ENCODE assay signal across 10 mouse cellular contexts in genomic region chr12:113103846-113104451, GRCm38 (mm10). TPM values are rescaled to one million over a fixed set of nuclear protein-coding genes. Genes with fewer than 3 reads are reported as not detected.
DNase-seq lines count a peak whose midpoint lies in the region; ATAC-seq and TF ChIP-seq lines count a peak whose summit lies in the region.
"Had no signal": no experiment of that assay in that cellular context is flagged by ENCODE, and none has a peak within 500 bp of the region (broad histone marks: within the 10 kb centered on the region; RNA-seq: fewer than 3 reads in every experiment).

No protein-coding gene starts in this region.

- WGBS in forebrain, postnatal 0 days, result 87% methylated on average over 8 of the region's 8 CpGs
- WGBS in forebrain, embryonic 10.5 days, result 87% methylated on average over 8 of the region's 8 CpGs
- 73% methylated on average over 8 of the region's 8 CpGs for WGBS in intestine, postnatal 0 days

- peak; percentile 35 for TF ChIP-seq CTCF in forebrain, postnatal 0 days (IDR thresholded peaks at IDR 0.05; ENCODE audit: low read depth)
- TF ChIP-seq CTCF in intestine, postnatal 0 days (IDR thresholded peaks at IDR 0.05; ENCODE audit: low read depth), result peak; percentile 63

- H3K4me3 ChIP-seq in forebrain, postnatal 0 days (ENCODE audit: low read depth, low read length), result no peak overlapping the region
- no peak overlapping the region for H3K4me3 ChIP-seq in forebrain, embryonic 10.5 days
- H3K4me3 ChIP-seq in intestine, postnatal 0 days (ENCODE audit: low read depth, low read length), result no peak overlapping the region
- H3K4me3 ChIP-seq: forebrain, embryonic 13.5 days; limb, embryonic 12.5 days had no signal

- no peaks in the 10 kb centered on the region for H3K9me3 ChIP-seq in forebrain, postnatal 0 days (ENCODE audit: low read length)
- H3K9me3 ChIP-seq in forebrain, embryonic 10.5 days, result peaks cover 6% of the 10 kb centered on the region
- no peaks in the 10 kb centered on the region for H3K9me3 ChIP-seq in intestine, postnatal 0 days (ENCODE audit: control insufficient read depth)
- H3K9me3 ChIP-seq: limb, embryonic 12.5 days had no signal

- H3K9ac ChIP-seq in forebrain, postnatal 0 days, result no peak overlapping the region
- H3K9ac ChIP-seq in intestine, postnatal 0 days (ENCODE audit: low read depth, low read length), result no peak overlapping the region
- H3K9ac ChIP-seq: forebrain, embryonic 13.5 days; limb, embryonic 12.5 days had no signal

- peaks cover 8% of the 10 kb centered on the region; the same call in 1 of the 2 replicates for H3K4me1 ChIP-seq in forebrain, postnatal 0 days (ENCODE audit: insufficient read depth)
- H3K4me1 ChIP-seq in forebrain, embryonic 10.5 days, result peaks cover 46% of the 10 kb centered on the region
- H3K4me1 ChIP-seq in intestine, postnatal 0 days (replicated peaks; ENCODE audit: control insufficient read depth, insufficient read depth, low read length), result no peaks in the 10 kb centered on the region

- H3K4me2 ChIP-seq in forebrain, postnatal 0 days (ENCODE audit: low read depth), result no peak overlapping the region
- H3K4me2 ChIP-seq in intestine, postnatal 0 days (replicated peaks; ENCODE audit: low read depth), result no peak overlapping the region
- H3K4me2 ChIP-seq: forebrain, embryonic 13.5 days; limb, embryonic 12.5 days had no signal

- no peaks in the 10 kb centered on the region for H3K27me3 ChIP-seq in forebrain, postnatal 0 days (ENCODE audit: insufficient read depth, low read length)
- no peaks in the 10 kb centered on the region for H3K27me3 ChIP-seq in forebrain, embryonic 10.5 days (ENCODE audit: poor library complexity, severe bottlenecking)
- H3K27me3 ChIP-seq in intestine, postnatal 0 days (replicated peaks; ENCODE audit: control insufficient read depth, insufficient read depth, low read length), result no peaks in the 10 kb centered on the region
- H3K27me3 ChIP-seq: forebrain, embryonic 13.5 days; limb, embryonic 12.5 days had no signal

- no peaks in the 10 kb centered on the region for H3K36me3 ChIP-seq in forebrain, postnatal 0 days (ENCODE audit: insufficient read depth)
- H3K36me3 ChIP-seq in forebrain, embryonic 10.5 days (replicated peaks), result peaks cover 84% of the 10 kb centered on the region
- no peaks in the 10 kb centered on the region; the same call in 1 of the 2 replicates for H3K36me3 ChIP-seq in intestine, postnatal 0 days (ENCODE audit: control insufficient read depth, insufficient read depth)

- no peak overlapping the region for H3K27ac ChIP-seq in forebrain, postnatal 0 days (ENCODE audit: low read depth, low read length)
- H3K27ac ChIP-seq in forebrain, embryonic 10.5 days, result no peak overlapping the region
- no peak overlapping the region for H3K27ac ChIP-seq in intestine, postnatal 0 days (ENCODE audit: low read depth, low read length)
- H3K27ac ChIP-seq: forebrain, embryonic 13.5 days; limb, embryonic 12.5 days had no signal

- no peak for ATAC-seq in forebrain, postnatal 0 days
- no peak for ATAC-seq in intestine, postnatal 0 days
- ATAC-seq: forebrain, embryonic 13.5 days had no signal

- no peak for DNase-seq in forebrain, postnatal 0 days
- DNase-seq in forebrain, embryonic 10.5 days (ENCODE audit: extremely low spot score, low spot score), result no peak
- peak; percentile 43 for DNase-seq in thymus, postnatal 14 days
- no peak for DNase-seq in thymus, postnatal 10 days (ENCODE audit: low spot score in 2 of 2)
- DNase-seq in MN1 (ENCODE audit: low spot score), result no peak
- no peak for DNase-seq in right cerebral cortex, adult 18-20 months
- no peak for DNase-seq in frontal cortex, postnatal 10 days (ENCODE audit: low spot score in 2 of 2)

RNA-seq across cellular contexts. Expression of gene Mta1, which starts 5.9 kb away (rescaled TPM):
- total RNA-seq in forebrain, postnatal 0 days (2014; rRNA removed), result 49.2 and 59.3 TPM in 2 replicates
- polyA plus RNA-seq in forebrain, postnatal 0 days (2015; fragmentation: Nextera tagmentation; extraction: Ambion mirVana), result 13.6 and 13.8 TPM in 2 replicates
- 21.2 and 22.7 TPM in 2 replicates for polyA plus RNA-seq in forebrain, embryonic 10.5 days (2016; fragmentation: Nextera tagmentation; extraction: Ambion mirVana)
- 4.9 and 5.6 TPM in 2 replicates for polyA plus RNA-seq in intestine, postnatal 0 days (2015; fragmentation: Nextera tagmentation; extraction: Ambion mirVana)

RNA-seq across cellular contexts. Expression of gene Tex22, which starts 29.6 kb away (rescaled TPM):
- 0.54 and 1.7 TPM in 2 replicates for total RNA-seq in forebrain, postnatal 0 days (2014; rRNA removed)
- polyA plus RNA-seq in forebrain, postnatal 0 days (2015; fragmentation: Nextera tagmentation; extraction: Ambion mirVana), result not detected in 2 replicates
- polyA plus RNA-seq in forebrain, embryonic 10.5 days (2016; fragmentation: Nextera tagmentation; extraction: Ambion mirVana), result not detected in 2 replicates
- polyA plus RNA-seq in intestine, postnatal 0 days (2015; fragmentation: Nextera tagmentation; extraction: Ambion mirVana), result not detected in 2 replicates
- polyA plus RNA-seq: forebrain, embryonic 13.5 days; limb, embryonic 12.5 days had no signal

RNA-seq across cellular contexts. Expression of gene Crip2, which starts 36.1 kb away (rescaled TPM):
- 191 and 198 TPM in 2 replicates for total RNA-seq in forebrain, postnatal 0 days (2014; rRNA removed)
- 533 and 584 TPM in 2 replicates for polyA plus RNA-seq in forebrain, postnatal 0 days (2015; fragmentation: Nextera tagmentation; extraction: Ambion mirVana)
- polyA plus RNA-seq in forebrain, embryonic 10.5 days (2016; fragmentation: Nextera tagmentation; extraction: Ambion mirVana), result 172 and 182 TPM in 2 replicates
- polyA plus RNA-seq in intestine, postnatal 0 days (2015; fragmentation: Nextera tagmentation; extraction: Ambion mirVana), result 90.4 and 96.8 TPM in 2 replicates

RNA-seq across cellular contexts. Expression of gene Crip1, which starts 42.2 kb away (rescaled TPM):
- 8.3 and 16.1 TPM in 2 replicates for total RNA-seq in forebrain, postnatal 0 days (2014; rRNA removed)
- polyA plus RNA-seq in forebrain, postnatal 0 days (2015; fragmentation: Nextera tagmentation; extraction: Ambion mirVana), result 28.9 and 47.1 TPM in 2 replicates
- polyA plus RNA-seq in forebrain, embryonic 10.5 days (2016; fragmentation: Nextera tagmentation; extraction: Ambion mirVana), result 59.2 and 59.5 TPM in 2 replicates
- 1,918 and 1,992 TPM in 2 replicates for polyA plus RNA-seq in intestine, postnatal 0 days (2015; fragmentation: Nextera tagmentation; extraction: Ambion mirVana)

RNA-seq across cellular contexts. Expression of gene Tedc1, which starts 52.3 kb away (rescaled TPM):
- total RNA-seq in forebrain, postnatal 0 days (2014; rRNA removed), result 7.8 and 8.6 TPM in 2 replicates
- polyA plus RNA-seq in forebrain, postnatal 0 days (2015; fragmentation: Nextera tagmentation; extraction: Ambion mirVana), result 7.6 and 10.0 TPM in 2 replicates
- 66.4 and 69.6 TPM in 2 replicates for polyA plus RNA-seq in forebrain, embryonic 10.5 days (2016; fragmentation: Nextera tagmentation; extraction: Ambion mirVana)
- 5.5 and 6.8 TPM in 2 replicates for polyA plus RNA-seq in intestine, postnatal 0 days (2015; fragmentation: Nextera tagmentation; extraction: Ambion mirVana)
